Mouse (Mus musculus) urinary bladder, postnatal 10 days (tissue): Measurements from ENCODE around the gene Ccl2.

Source experiments
- DNase-seq: peaks from one replicate; pipeline ENCODE4 v3.0.0; 2022; ENCODE audit warnings: low spot score

Ccl2 gene

GRCm38 (mm10) chr11:82035356-82035755 is at the start of gene Ccl2:
Ccl2 (plus strand) TSS chr11:82035571.
- no peak for DNase-seq

DNA sequence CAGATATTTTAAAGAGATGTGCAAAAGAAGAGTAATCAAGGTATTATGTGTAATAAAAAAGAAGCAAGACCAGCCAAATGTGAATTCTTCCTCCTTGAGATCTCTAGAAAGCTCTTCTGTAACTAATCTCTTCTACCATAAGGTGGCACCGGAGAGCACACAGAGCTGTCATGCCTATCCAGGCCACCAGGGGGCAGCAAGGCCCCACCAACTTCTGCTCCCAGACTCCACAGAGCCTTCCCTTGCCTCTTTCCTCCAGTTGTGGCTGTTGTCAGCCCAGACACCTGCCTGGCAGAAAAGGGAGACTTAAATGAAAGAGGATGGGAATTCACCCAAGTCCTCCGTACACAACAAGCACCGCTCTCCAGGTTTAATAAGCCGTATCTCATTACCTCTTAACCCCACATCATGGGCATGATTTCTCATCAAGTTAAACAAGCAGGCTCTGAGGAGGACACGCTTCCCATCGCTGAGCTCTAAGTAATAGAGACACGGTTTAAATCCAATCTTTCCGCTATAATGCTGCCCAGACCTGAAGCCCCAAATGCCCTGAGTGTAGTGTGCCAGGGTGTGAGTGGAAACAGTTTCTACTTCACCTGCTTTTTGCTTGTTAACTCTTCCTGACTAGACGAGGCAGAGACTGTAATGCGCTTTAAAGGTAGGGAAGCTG is 39.1 kb upstream of the Ccl2 start:
- no peak for DNase-seq

DNA sequence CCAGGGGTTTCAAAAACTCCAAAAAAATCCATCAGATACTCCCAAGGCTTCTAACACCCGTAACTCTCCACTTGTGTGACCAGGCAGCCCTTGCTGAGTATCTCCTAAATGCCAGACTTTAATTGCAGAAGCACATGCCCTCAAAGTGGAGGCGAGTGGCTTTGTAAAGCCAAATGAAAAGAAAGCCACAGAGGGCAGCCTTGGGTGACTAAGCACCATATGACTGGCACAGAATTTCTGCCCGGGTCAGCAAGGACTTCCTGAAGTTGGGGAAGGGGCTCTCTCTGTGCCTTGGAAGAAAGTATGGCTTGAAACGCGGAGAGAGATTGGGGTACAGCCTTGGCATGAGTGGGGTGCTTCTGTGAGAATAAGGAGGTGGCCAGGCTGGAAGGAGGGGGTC is 38.3 kb upstream of the Ccl2 start:
- DNase-seq: no peak

DNA sequence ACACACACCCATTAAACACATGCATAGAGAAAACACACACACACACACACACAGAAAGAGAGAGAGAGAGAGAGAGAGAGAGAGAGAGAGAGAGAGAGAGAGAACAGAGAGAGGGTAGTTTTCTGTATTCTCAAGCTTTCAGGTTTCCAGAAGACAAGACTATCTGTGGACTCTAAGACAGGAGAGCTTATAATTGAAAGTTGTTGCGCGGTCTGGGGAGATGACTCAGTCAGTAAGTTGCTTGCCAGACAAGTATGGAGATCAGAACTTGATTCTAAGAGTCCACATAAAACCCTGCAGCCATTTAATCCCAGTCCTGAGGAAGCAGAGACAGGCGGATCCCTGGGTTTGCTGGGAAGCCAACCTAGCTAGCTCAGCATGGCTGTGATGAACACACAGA is 36.7 kb upstream of the Ccl2 start:
- DNase-seq: no peak

DNA sequence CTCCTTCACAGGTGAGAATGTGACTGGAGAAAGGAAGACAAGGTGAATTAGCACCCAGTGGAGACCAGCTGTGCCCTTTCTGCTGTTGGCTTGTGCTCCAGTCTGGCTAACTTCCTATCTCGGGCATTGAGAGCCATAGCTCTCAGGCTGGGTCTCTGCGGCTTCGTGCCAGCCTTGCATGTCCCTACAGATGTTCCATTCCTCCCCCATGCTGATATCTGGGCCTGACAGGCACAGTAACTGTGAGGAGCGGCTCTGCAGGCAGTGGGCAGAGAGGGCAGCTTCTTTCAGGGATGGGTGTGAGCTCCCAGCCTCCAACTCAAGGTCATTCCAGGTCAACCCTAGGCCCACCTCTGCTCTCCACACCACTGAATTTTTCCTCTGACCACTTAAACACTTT is 35.9 kb upstream of the Ccl2 start:
- DNase-seq: no peak

DNA sequence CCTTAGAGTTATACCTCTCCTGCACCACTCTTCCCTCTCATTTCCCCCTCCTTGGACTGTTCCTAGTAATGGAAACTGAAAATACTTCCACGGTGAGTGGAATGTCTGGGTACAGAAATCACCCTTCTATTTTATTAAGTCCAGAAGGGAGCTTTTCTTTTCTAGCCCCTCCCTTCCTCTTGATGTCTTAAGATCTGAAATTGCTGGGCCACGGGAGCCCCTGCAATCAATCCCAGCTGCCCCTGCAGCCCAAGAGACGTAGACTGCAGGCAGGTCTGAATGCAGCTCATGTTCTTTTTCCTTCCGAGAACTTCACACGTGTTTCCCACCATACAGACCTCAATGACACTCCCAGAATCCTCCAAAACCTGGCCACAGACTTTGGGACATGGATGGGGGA is 34.8 kb upstream of the Ccl2 start:
- DNase-seq: no peak

- no peak for DNase-seq
Observed at GRCm38 (mm10) chr11:82004810-82005209, 30.6 kb upstream of the Ccl2 start.

DNA sequence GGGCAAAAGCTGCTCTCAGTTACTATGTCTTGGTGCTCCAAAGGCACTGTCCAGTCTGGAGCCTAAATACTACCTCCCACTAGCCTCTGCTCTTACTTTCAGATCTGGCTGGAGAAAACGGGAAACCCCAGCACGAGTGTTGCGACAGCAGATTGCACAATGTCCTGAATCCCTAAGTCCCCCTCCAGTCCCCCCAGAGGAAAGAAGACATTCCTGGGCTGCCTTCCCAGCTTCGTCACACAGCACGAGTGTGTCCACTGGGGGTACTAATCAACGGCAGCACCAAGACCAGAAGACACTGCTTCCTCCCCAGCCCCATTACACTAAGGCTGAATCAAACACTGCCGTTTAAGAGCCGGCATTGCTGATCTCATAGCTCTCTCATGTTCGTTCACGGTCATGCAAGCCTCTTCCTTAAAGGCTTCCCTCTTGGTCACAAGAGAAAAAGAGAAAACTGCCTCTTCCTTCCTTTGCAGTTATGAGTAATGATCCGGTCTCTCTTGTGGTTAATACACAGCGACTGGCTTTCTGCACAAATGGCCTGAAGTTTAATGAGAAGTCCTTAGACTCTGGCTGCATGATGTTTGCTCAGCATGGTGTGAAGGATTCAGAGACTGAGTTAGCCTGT is 28.5 kb upstream of the Ccl2 start:
- no peak for DNase-seq

DNA sequence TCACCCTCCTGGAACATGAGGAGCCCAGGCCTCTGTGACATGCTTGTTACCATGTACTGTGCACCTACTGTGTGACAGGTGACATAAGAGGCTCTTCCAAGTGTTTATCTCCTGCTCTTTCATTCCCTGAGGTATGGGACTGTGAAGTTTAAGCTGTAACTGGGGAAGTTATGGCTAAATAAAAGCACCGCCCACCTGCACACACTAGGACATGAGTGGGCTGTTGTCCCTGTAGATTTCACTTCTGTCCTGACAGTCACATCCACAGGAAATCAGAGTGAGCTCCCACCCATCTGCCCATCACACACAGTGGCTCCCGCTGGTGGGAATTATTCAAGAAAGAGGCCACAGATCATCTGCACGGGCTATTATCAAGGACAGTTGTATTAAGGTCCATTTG is 25.3 kb upstream of the Ccl2 start:
- no peak for DNase-seq

GRCm38 (mm10) chr11:82011411-82012193 is 23.8 kb upstream of the Ccl2 start:
- DNase-seq: no peak

- DNase-seq: no peak
Observed at GRCm38 (mm10) chr11:82013756-82014155, 21.6 kb upstream of the Ccl2 start.

DNA sequence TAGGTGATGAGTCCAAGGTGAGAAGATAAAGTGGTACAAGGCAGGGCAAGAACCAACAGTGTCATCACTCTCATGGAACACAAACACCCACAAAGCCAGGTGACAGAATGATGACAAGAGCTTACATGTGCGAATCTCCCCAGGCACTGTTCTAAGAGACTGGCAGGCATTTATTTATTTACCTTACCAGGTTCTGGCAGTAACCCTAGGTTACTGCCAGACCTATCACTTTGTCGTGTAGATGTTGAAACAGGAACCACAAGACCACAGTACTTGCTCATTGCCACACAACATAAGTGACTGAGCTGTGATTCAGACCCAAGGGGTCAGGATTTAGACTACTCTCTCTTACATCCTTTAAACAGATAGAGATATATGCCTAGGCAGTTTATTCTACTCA is 20.3 kb upstream of the Ccl2 start:
- DNase-seq: no peak

DNA sequence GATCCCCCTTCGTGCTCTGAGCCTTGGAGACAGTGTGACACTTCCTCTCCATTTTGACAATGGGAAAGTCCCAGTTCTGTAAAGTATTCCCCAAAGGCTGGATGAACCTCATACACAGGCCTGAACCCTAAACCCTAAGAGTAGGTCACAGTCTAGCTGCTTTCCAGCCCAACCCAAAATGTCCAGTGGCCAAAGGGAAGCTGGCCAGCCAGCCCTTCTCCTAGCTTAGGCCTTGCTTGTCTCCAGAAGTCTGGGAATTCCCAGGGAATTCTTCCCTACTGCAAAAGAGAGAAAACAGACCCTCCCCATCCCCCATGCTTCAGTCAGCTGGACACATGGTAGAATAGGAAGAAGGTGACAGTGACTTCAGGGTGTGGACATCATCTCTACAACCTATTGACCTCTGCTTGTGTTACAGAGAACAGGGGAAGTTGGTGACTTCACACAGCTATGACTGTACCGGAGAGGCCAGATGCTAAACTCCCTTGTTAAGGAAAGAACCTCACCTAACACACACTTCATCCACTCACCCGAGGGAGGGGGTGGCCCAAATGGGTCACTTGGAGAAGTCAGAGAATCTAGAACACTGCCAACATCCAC is 19.1 kb upstream of the Ccl2 start:
- no peak for DNase-seq

DNA sequence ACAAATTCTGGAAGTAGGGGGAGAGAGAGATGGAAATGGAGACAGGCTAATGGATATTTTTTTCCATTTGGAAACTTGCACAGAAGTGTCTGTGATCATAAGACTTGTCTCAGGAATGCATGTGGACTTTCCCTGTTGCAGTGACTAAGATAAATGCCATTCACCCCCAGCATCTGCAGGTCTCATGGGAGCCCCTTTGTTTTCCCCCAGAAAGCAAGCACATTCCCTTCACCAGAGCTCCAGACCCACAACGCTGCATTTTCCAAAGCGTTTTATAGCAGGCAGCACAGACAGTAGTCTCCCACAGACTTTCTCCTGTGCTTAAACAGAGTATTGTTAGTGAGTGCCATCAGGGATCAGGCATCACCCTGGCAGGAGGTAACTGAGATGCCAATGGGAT is 16.0 kb upstream of the Ccl2 start:
- no peak for DNase-seq

- no peak for DNase-seq
Observed at GRCm38 (mm10) chr11:82019793-82020192, 15.6 kb upstream of the Ccl2 start.

DNA sequence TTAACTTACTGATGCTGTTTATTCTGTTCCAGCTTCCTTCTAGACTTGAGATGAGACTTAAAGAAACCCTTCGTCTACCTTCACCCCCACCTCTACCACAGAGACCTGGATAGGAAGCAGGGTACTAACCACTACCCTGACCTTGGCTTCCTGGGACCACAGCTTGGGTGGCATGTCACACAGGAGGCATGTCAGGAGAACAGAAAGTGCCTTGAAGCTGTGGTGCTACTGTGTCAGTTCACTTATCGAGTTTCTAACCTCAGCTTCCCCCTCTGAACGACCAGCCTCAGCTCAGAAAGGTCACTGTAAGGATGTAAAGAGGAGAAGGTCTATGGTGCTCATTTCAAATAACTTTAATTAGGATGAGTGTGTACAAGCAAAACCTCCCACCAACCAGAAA is 14.0 kb upstream of the Ccl2 start:
- no peak for DNase-seq

DNA sequence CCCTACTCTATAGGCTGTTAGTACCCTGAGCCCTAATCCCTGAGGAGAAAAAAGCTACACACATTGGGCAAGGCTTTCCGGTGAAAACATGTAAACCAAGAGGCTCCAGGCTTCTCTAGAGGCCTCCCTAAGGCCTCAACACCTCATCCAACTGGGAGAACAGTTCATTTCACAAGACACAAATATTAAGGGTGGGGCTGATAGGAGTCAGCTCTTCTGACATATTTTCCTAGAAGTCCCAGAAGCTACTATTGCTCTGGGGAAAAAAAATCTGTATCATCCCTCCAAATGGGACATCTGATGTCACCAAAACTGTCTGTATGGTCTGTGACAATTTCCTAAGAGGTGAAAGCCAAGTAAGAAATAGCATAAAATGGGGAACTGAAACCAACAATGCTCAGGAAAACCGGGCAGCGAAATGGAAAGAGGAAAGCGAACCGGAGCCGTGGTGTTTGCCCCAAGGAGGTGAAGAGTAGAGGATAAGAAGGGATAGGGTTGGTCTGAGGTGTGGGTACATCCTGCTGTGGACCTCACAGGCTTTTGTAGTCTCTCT is 12.8 kb upstream of the Ccl2 start:
- no peak for DNase-seq

GRCm38 (mm10) chr11:82023769-82024168 is 11.6 kb upstream of the Ccl2 start:
- DNase-seq: no peak

GRCm38 (mm10) chr11:82030171-82030570 is 5.2 kb upstream of the Ccl2 start:
- DNase-seq: no peak

DNA sequence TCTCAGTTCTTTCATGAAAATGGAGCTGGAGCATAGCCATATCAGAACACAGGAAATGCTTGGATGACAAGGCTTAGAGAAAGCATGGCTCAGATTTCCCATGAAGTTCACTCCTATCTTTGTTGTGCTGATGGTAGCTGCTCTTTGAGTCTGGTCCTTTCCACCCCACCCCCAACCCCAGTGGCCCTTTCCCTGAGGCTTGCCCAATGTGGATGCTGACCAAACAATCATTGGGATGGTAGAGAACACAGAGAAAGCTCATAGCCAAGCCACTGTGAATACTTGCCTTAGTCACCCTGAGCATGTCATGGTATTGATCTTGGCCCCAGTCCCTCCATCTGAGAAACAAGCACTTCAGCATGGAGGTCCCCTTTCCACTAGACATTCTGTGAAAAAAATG is 3.2 kb upstream of the Ccl2 start:
- DNase-seq: no peak

DNA sequence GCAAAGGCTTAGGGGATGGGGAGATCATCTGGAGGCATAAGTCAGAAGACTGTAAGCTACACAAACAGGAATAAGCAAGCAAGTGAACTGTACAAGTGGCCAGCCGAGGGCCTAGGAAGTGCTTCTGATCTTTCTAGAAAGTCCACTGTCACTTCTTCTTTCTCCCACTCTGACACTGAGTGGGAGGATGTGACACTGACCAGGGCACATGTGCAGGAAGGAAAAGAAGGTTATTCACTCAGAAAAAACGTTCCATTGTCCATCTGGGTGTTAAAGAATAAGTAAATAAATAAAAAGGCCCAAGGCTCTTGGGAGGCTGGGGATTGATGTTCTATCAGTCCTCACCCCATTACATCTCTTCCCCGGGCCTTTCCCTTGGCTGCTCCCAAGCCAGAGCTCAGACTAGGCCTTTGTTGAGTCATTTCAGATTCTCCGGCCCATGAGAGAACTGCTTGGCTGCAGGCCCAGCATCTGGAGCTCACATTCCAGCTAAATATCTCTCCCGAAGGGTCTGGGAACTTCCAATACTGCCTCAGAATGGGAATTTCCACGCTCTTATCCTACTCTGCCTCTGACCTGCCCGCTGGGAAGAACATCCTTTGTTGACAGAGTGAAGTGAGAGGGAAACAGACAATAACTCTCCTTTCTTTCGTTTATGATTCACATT is 2.6 kb upstream of the Ccl2 start:
- DNase-seq: no peak

DNA sequence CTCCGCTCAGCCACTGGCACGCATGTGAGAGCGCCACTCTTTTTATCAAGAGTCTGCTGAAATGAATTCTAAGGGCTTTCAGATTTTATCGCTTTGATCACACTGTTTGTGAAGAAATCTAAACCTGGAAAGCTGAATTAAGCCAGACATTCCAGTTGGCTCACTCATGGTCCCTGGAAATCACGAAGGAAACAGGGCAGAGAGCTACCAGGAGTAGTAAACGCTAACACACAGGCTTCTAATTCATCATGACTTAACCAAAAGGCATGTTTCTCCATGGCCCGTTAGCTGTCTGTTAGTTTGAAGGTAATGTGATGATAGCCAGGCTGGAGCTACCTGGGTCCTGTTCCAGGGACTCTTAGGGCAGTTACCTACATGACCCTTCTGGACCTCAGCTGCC is 925 bp upstream of the Ccl2 start:
- no peak for DNase-seq
